Mouse (Mus musculus) layer of hippocampus, adult 2 months (tissue): ENCODE data around the gene Ascl1. TPM values are rescaled to one million over a fixed set of nuclear protein-coding genes. Genes with fewer than 3 reads are reported as not detected.
A peak's percentile ranks its signal among the peaks of the same experiment; 100 is the strongest.

Source experiments
- DNase-seq, 2 experiments: peaks; one replicate each; pipeline ENCODE4 v3.0.0; 2022; ENCODE audit warnings: low spot score in 2 of 2
- H3K27ac ChIP-seq: fragments of 200-600 bp; 2 replicates; pipeline ENCODE4 v1.8.1; 2022
- H3K4me3 ChIP-seq: fragments of 200-600 bp; 2 replicates; pipeline ENCODE4 v1.8.1; 2022; ENCODE audit warnings: mild to moderate bottlenecking
- CTCF ChIP-seq: fragments of 200-600 bp; conservative IDR thresholded peaks from 2 replicates; pipeline ENCODE4 v1.8.1; 2022; ENCODE audit warnings: antibody characterized with exemption, mild to moderate bottlenecking, moderate library complexity
- long read RNA-seq, 2 experiments: library from polyadenylated mRNA; stranded (forward); transcript quantifications; one replicate each; pipeline ENCODE4 v2.0.0; 2021; ENCODE audit warnings: borderline mapping rate in 2 of 2
- total RNA-seq, 2 experiments: library from RNA; stranded (reverse); gene quantifications; 2 replicates each; pipeline ENCODE4 v1.2.3; 2021

Gene Ascl1
- total RNA-seq, result 1 to 10 TPM; 6.0 to 6.9 TPM
- long read RNA-seq, experiment 1, transcript Ascl1-201 (2 exons, 2,481 nt), result major isoform, 8 of 8 reads
- long read RNA-seq, experiment 1, partial matches to known transcripts, result 0 of 8 reads
- long read RNA-seq, experiment 1, other reads (novel, unspliced or antisense), result 0 of 8 reads
- long read RNA-seq, experiment 2, transcript Ascl1-201 (2 exons, 2,481 nt), result major isoform, 9 of 11 reads
- long read RNA-seq, experiment 2, partial matches to known transcripts, result 0 of 11 reads
- long read RNA-seq, experiment 2, other reads (novel, unspliced or antisense), result 2 of 11 reads

GRCm38 (mm10) chr10:87493576-87493975 is at the start of gene Ascl1:
Ascl1 (minus strand) TSS chr10:87493660.
- peak within 1 kb of the TSS; percentile 91 for H3K27ac ChIP-seq
- peak within 1 kb of the TSS; percentile 73 for H3K4me3 ChIP-seq
- TF ChIP-seq CTCF, result no peak
- no peak for DNase-seq

GRCm38 (mm10) chr10:87534172-87534571 is 40.7 kb upstream of the Ascl1 start:
- TF ChIP-seq CTCF, result no peak
- H3K27ac ChIP-seq, result no peak overlapping the region
- H3K4me3 ChIP-seq, result no peak overlapping the region
- no peak for DNase-seq

- H3K4me3 ChIP-seq, result no peak within 1 kb of the TSS
- DNase-seq, result no peak
- H3K27ac ChIP-seq, result no peak within 1 kb of the TSS
- no peak for TF ChIP-seq CTCF
Measured at GRCm38 (mm10) chr10:87521646-87522045, 28.2 kb upstream of the Ascl1 start, which contains the start of gene Pah. Pah (plus strand) TSS chr10:87521795.

- no peak overlapping the region for H3K27ac ChIP-seq
- DNase-seq, result no peak
- TF ChIP-seq CTCF, result no peak
Measured at GRCm38 (mm10) chr10:87520401-87521116, 27.1 kb upstream of the Ascl1 start.

GRCm38 (mm10) chr10:87518585-87518984 is 25.1 kb upstream of the Ascl1 start:
- TF ChIP-seq CTCF, result no peak
- DNase-seq, result no peak
- H3K27ac ChIP-seq, result no peak overlapping the region
- H3K4me3 ChIP-seq, result no peak overlapping the region

More at GRCm38 (mm10) chr10:87520401-87521116, 27.1 kb upstream of the Ascl1 start:
- H3K4me3 ChIP-seq, result no peak overlapping the region

DNA sequence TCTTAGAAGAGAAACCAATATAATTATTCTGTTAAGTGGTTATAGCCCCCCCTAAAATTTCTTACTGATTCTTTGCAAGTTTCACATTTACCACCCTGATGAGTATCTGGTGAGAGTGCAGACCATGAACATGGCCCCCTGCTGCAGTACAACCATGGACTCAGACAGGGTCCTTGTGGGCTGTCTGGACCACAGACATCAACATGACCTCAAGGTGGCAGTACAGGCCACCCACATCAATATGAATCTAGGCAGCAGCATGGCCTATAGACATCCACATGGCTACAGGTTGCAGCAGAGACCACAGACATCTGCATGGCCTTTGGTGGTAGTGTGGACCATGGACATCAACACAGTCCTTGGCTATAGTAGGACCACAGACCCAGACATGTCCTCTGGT is 19.6 kb upstream of the Ascl1 start:
- Histone ChIP-seq H3K27ac (no peak overlapping the region), H3K4me3 (no peak overlapping the region)
- DNase-seq, result no peak
- TF ChIP-seq CTCF, result peak; percentile 30

DNA sequence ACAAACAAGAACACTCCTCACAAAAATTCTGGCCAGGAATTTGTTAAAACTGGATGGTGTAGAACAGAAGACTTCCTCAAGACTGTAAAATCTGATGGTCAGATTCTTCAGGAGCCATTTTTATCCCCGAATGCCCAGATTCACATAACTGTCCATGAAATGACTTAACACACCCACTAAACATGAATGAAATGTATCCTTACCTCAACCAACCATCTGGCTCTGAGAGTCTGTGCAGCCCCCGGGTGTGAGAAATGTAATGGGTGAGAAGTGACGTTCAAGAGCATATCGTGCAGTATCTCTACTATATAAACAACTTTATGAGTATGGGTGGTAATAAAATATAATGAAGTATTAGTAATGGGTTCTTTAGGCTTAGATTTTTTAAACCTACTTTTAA is 15.1 kb upstream of the Ascl1 start:
- no peak for TF ChIP-seq CTCF
- Histone ChIP-seq H3K27ac (no peak overlapping the region), H3K4me3 (no peak overlapping the region)
- no peak for DNase-seq

GRCm38 (mm10) chr10:87503946-87504345 is 10.5 kb upstream of the Ascl1 start:
- DNase-seq, result peak; percentile 56 to 81
- Histone ChIP-seq H3K4me3 (no peak overlapping the region), H3K27ac (no peak overlapping the region)
- peak; percentile 91 for TF ChIP-seq CTCF

- peak; percentile 67 for TF ChIP-seq CTCF
- no peak for DNase-seq
- H3K27ac ChIP-seq, result no peak overlapping the region
- H3K4me3 ChIP-seq, result no peak overlapping the region
Measured at GRCm38 (mm10) chr10:87502283-87502682, 8.8 kb upstream of the Ascl1 start.

GRCm38 (mm10) chr10:87501659-87502042 is 8.2 kb upstream of the Ascl1 start:
- H3K27ac ChIP-seq, result no peak overlapping the region
- TF ChIP-seq CTCF, result no peak
- H3K4me3 ChIP-seq, result no peak overlapping the region
- no peak for DNase-seq

- no peak overlapping the region for H3K27ac ChIP-seq
- no peak for TF ChIP-seq CTCF
- no peak for DNase-seq
- peak overlapping the region; percentile 8; the same call in 1 of the 2 replicates for H3K4me3 ChIP-seq
Measured at GRCm38 (mm10) chr10:87500926-87501658, 7.6 kb upstream of the Ascl1 start.

GRCm38 (mm10) chr10:87497056-87497455 is 3.6 kb upstream of the Ascl1 start:
- Histone ChIP-seq H3K27ac (no peak overlapping the region), H3K4me3 (no peak overlapping the region)
- no peak for DNase-seq
- no peak for TF ChIP-seq CTCF

GRCm38 (mm10) chr10:87494596-87494995 is 1.1 kb upstream of the Ascl1 start:
- Histone ChIP-seq H3K27ac (no peak overlapping the region), H3K4me3 (peak overlapping the region; percentile 24; the same call in 1 of the 2 replicates)
- DNase-seq, result peak; percentile 52 to 58
- TF ChIP-seq CTCF, result no peak
